Mouse (Mus musculus): Measurements from ENCODE around the gene Atxn3.
A peak's percentile ranks its signal among the peaks of the same experiment; 100 is the strongest.

Atxn3 gene

GRCm38 (mm10) chr12:101957942-101958544 lies at the start of gene Atxn3:
Gene Atxn3, minus strand, starts transcription at chr12:101958246.
- DNase-seq (ENCODE audit: low read depth, low spot score), result peak; percentile 92

GRCm38 (mm10) chr12:102000785-102001184 lies 42.7 kb upstream of the Atxn3 start:
- no peak for DNase-seq (ENCODE audit: low read depth, low spot score)

GRCm38 (mm10) chr12:101998929-101999328 lies 40.9 kb upstream of the Atxn3 start:
- no peak for DNase-seq (ENCODE audit: low read depth, low spot score)

- DNase-seq (ENCODE audit: low read depth, low spot score), result no peak
These were observed 36.8 kb upstream of the Atxn3 start for GRCm38 (mm10) chr12:101994576-101995467.

GRCm38 (mm10) chr12:101987659-101988058 lies 29.6 kb upstream of the Atxn3 start:
- DNase-seq (ENCODE audit: low read depth, low spot score), result no peak

- no peak for DNase-seq (ENCODE audit: low read depth, low spot score)
These were observed 27.1 kb upstream of the Atxn3 start for GRCm38 (mm10) chr12:101985110-101985509.

- no peak for DNase-seq (ENCODE audit: low read depth, low spot score)
These were observed 24.9 kb upstream of the Atxn3 start for GRCm38 (mm10) chr12:101982977-101983376.

- DNase-seq (ENCODE audit: low read depth, low spot score), result no peak
These were observed 23.5 kb upstream of the Atxn3 start for GRCm38 (mm10) chr12:101981559-101981958.

- no peak for DNase-seq (ENCODE audit: low read depth, low spot score)
These were observed 22.2 kb upstream of the Atxn3 start for GRCm38 (mm10) chr12:101980266-101980665.

- no peak for DNase-seq (ENCODE audit: low read depth, low spot score)
These were observed 21.2 kb upstream of the Atxn3 start for GRCm38 (mm10) chr12:101979213-101979750.

- DNase-seq (ENCODE audit: low read depth, low spot score), result no peak
These were observed 20.5 kb upstream of the Atxn3 start for GRCm38 (mm10) chr12:101978588-101978987.

GRCm38 (mm10) chr12:101978162-101978561 lies 20.1 kb upstream of the Atxn3 start:
- DNase-seq (ENCODE audit: low read depth, low spot score), result no peak

GRCm38 (mm10) chr12:101977404-101977915 lies 19.4 kb upstream of the Atxn3 start:
- no peak for DNase-seq (ENCODE audit: low read depth, low spot score)

- DNase-seq (ENCODE audit: low read depth, low spot score), result no peak
These were observed 18.8 kb upstream of the Atxn3 start for GRCm38 (mm10) chr12:101976651-101977403.

GRCm38 (mm10) chr12:101975601-101976571 lies 17.8 kb upstream of the Atxn3 start, which contains the start of gene Cpsf2:
Gene Cpsf2, plus strand, starts transcription at chr12:101975988.
- peak; percentile 85 for DNase-seq (ENCODE audit: low read depth, low spot score)

GRCm38 (mm10) chr12:101975167-101975600 lies 17.1 kb upstream of the Atxn3 start:
- DNase-seq (ENCODE audit: low read depth, low spot score), result no peak

- DNase-seq (ENCODE audit: low read depth, low spot score), result no peak
These were observed 16.5 kb upstream of the Atxn3 start for GRCm38 (mm10) chr12:101974571-101974970.

GRCm38 (mm10) chr12:101972230-101972629 lies 14.2 kb upstream of the Atxn3 start:
- DNase-seq (ENCODE audit: low read depth, low spot score), result no peak

- no peak for DNase-seq (ENCODE audit: low read depth, low spot score)
These were observed 13.3 kb upstream of the Atxn3 start for GRCm38 (mm10) chr12:101971311-101971710.
